Mouse (Mus musculus) spleen, postnatal 36 days (tissue): ENCODE results near the gene Ptprh.

Experiments
- DNase-seq, 2 experiments: peaks; one replicate each; pipeline ENCODE4 v3.0.0; 2022; ENCODE audit warnings: low spot score in 2 of 2, mixed read lengths in 1 of 2

Ptprh gene

GRCm38 (mm10) chr7:4524212-4524922 is 79.5 kb downstream of the Ptprh start, which contains the start of gene Tnni3:
Gene Tnni3 (minus strand): TSS chr7:4524229.
- DNase-seq, result peak in 1 of 2 experiments; percentile 40

GRCm38 (mm10) chr7:4523205-4524130 is 80.4 kb downstream of the Ptprh start:
- no peak for DNase-seq

- no peak for DNase-seq
Observed at GRCm38 (mm10) chr7:4522292-4522691, 81.5 kb downstream of the Ptprh start.

GRCm38 (mm10) chr7:4521231-4522003 is 82.4 kb downstream of the Ptprh start:
- no peak for DNase-seq

- no peak for DNase-seq
Observed at GRCm38 (mm10) chr7:4518487-4518886, 85.4 kb downstream of the Ptprh start.

- DNase-seq, result no peak
Observed at GRCm38 (mm10) chr7:4516332-4517050, 87.3 kb downstream of the Ptprh start, which contains the start of gene Tnnt1. Gene Tnnt1 (minus strand): TSS chr7:4516382.

GRCm38 (mm10) chr7:4515853-4516252 is 88.0 kb downstream of the Ptprh start:
- no peak for DNase-seq

- DNase-seq, result no peak
Observed at GRCm38 (mm10) chr7:4513829-4514712, 89.8 kb downstream of the Ptprh start.

GRCm38 (mm10) chr7:4513236-4513635 is 90.6 kb downstream of the Ptprh start:
- peak in 1 of 2 experiments; percentile 15 for DNase-seq

- no peak for DNase-seq
Observed at GRCm38 (mm10) chr7:4511489-4512224, 92.2 kb downstream of the Ptprh start.

- DNase-seq, result peak; percentile 66 to 71
Observed at GRCm38 (mm10) chr7:4509863-4510608, 93.8 kb downstream of the Ptprh start.

- DNase-seq, result no peak
Observed at GRCm38 (mm10) chr7:4508739-4509116, 95.1 kb downstream of the Ptprh start.

- no peak for DNase-seq
Observed at GRCm38 (mm10) chr7:4508062-4508738, 95.6 kb downstream of the Ptprh start.

- DNase-seq, result no peak
Observed at GRCm38 (mm10) chr7:4507220-4507619, 96.6 kb downstream of the Ptprh start.

GRCm38 (mm10) chr7:4504646-4505435 is 99.0 kb downstream of the Ptprh start:
- DNase-seq, result peak; percentile 30 to 31

GRCm38 (mm10) chr7:4503858-4504257 is 100.0 kb downstream of the Ptprh start:
- no peak for DNase-seq

GRCm38 (mm10) chr7:4503100-4503499 is 100.7 kb downstream of the Ptprh start:
- no peak for DNase-seq
